Comparison of ENCODE assay signal across 17 mouse cellular contexts in the genomic region with DNA sequence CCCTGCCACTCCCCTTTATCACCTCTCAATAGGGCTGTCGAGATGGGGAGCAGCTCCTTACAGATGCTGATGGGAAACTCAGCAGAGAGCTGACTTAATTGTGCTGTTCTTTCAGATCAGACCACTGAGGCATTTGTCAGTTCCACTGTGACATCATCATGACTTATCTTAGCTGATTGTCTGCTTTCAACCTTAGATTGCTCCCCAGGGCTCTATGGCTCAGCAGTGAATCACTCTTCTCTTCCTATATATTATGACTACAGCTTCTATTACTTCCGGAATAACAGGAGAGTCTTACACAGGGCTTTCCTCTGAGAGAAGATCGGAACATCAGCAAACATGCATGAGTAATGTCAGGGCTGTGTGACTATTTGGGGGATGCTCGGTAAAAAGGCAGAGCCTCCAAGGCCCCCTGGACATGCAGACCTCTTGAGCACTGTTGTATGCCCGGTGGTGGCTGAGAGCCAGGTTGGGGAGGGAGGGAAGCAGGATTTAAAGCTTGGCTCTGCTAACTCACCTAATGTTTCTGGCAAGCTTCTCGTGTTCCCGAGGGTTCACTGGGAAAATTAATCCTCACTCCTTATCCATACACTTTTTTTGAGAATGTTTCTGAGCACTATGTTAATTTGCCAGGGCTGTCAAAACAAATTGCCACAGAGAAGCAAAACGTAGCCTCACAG.
A peak's percentile ranks its signal among the peaks of the same experiment; 100 is the strongest.
DNase-seq lines count a peak whose midpoint lies in the region; ATAC-seq and TF ChIP-seq lines count a peak whose summit lies in the region.
"Had no signal": no experiment of that assay in that cellular context is flagged by ENCODE, and none has a peak within 500 bp of the region (broad histone marks: within the 10 kb centered on the region; RNA-seq: fewer than 3 reads in every experiment).

No protein-coding gene starts in this region.

- no peaks in the 10 kb centered on the region for H3K36me3 ChIP-seq in intestine, embryonic 15.5 days
- H3K36me3 ChIP-seq: heart, embryonic 15.5 days had no signal

- ATAC-seq in intestine, embryonic 15.5 days: no peak
- ATAC-seq: midbrain, embryonic 16.5 days had no signal

- TF ChIP-seq CTCF in layer of hippocampus, adult 2 months (conservative IDR thresholded peaks at IDR 0.05): no peak

- H3K4me1 ChIP-seq in intestine, embryonic 15.5 days (replicated peaks): no peaks in the 10 kb centered on the region
- H3K4me1 ChIP-seq: heart, embryonic 15.5 days had no signal

- WGBS in intestine, embryonic 15.5 days: 35% methylated on average over 8 of the region's 8 CpGs

- peak; percentile 55 to 59 for DNase-seq in cerebellum, adult 18-20 months
- DNase-seq in cerebellum, adult 11 months: no peak
- DNase-seq in layer of hippocampus, adult 2 months (ENCODE audit: low spot score in 2 of 2): no peak
- no peak for DNase-seq in layer of hippocampus, postnatal 36 days
- peak; percentile 4 for DNase-seq in ZHBTc4 (ENCODE audit: low read depth, low spot score)
- DNase-seq in cerebellum, postnatal 14 days: peak; percentile 62 to 75
- DNase-seq in T-cell, adult 2 months (ENCODE audit: low spot score): no peak
- DNase-seq: adrenal gland, postnatal 36 days; heart, adult 2 months; kidney, adult 18-20 months; kidney, postnatal 25 days; lung, adult 18-20 months; right cerebral cortex, postnatal 4 days; thymus, adult 18-20 months had no signal

- H3K4me3 ChIP-seq in layer of hippocampus, adult 2 months: no peak overlapping the region
- H3K4me3 ChIP-seq in intestine, embryonic 15.5 days (replicated peaks): no peak overlapping the region
- H3K4me3 ChIP-seq: heart, adult 2 months; heart, embryonic 15.5 days had no signal

- peak overlapping the region; percentile 10; the same call in 1 of the 2 replicates for H3K27ac ChIP-seq in layer of hippocampus, adult 2 months
- H3K27ac ChIP-seq in intestine, embryonic 15.5 days: no peak overlapping the region
- H3K27ac ChIP-seq: heart, adult 2 months; heart, embryonic 15.5 days had no signal

- no peak overlapping the region for H3K4me2 ChIP-seq in intestine, embryonic 15.5 days (replicated peaks)
- H3K4me2 ChIP-seq: heart, embryonic 15.5 days had no signal

- H3K27me3 ChIP-seq in intestine, embryonic 15.5 days (replicated peaks): no peaks in the 10 kb centered on the region
- H3K27me3 ChIP-seq: heart, embryonic 15.5 days had no signal

- no peak overlapping the region for H3K9ac ChIP-seq in intestine, embryonic 15.5 days
- H3K9ac ChIP-seq: heart, embryonic 15.5 days had no signal

- H3K9me3 ChIP-seq in intestine, embryonic 15.5 days: no peaks in the 10 kb centered on the region
- H3K9me3 ChIP-seq: heart, embryonic 15.5 days had no signal

Comparison
In these comparisons a context has a peak if more than half of its experiments do, and no peak if none do; other contexts are left out.
1. DNase-seq: peak in cerebellum, adult 18-20 months (2 of 2), ZHBTc4 (single experiment) and cerebellum, postnatal 14 days (2 of 2); none in cerebellum, adult 11 months (single experiment), layer of hippocampus, adult 2 months (0 of 2), layer of hippocampus, postnatal 36 days (0 of 2) and T-cell, adult 2 months (single experiment).